Mouse (Mus musculus) cortical plate, adult 2 months (tissue): ENCODE results near the gene Il21r.

Source experiments
- CTCF ChIP-seq: fragments of 200-500 bp; IDR thresholded peaks from 2 replicates; pipeline ENCODE4 v1.5.1; 2011; ENCODE audit warnings: mild to moderate bottlenecking, control low read depth, low read length; ENCODE audit not compliant: insufficient read depth; ENCODE audit errors: extremely low read depth
- POLR2A ChIP-seq: fragments of 200-500 bp; IDR thresholded peaks from 2 replicates; pipeline ENCODE4 v1.6.1; 2011; ENCODE audit warnings: mild to moderate bottlenecking, low read length, control low read depth; ENCODE audit not compliant: insufficient read depth; ENCODE audit errors: extremely low read depth

DNA sequence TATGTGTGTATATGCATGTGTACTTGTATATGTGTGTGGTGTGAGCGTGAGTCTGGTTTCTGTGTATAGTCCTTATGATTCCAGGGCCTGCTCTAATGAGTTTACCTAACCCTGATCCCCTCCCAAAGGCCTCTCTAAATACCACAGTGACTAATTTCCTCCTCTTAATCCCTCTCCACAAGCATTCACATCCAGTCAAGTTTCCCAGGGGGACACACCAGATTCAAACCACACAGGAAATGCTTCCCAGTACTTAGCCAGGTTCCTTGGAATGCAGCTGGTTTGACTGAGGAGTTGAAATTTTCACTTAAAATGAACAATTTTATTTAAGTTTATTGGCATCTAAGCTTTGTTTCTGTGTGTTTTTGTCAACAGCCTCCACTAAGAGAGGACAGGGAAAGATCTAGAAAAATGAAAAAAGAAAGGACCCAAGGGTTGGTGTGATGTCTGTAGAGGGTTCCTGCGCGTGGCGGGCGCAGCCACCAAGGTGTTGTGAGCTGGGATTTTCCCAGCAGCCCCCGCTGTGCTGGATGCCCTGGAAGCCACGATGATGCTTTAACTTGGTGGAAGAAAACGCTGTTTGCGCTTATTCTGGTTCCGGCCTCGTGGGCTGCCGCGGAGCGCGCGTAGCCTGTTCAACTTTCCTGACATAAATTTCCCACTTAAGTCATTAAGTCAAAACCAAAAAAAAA, 22.5 kb upstream of the Il21r start:
- TF ChIP-seq CTCF (no peak), POLR2A (no peak)
